Mouse (Mus musculus) spleen, adult 2 months (tissue): ENCODE results near the gene Npr2. TPM values are rescaled to one million over a fixed set of nuclear protein-coding genes. Genes with fewer than 3 reads are reported as not detected.

ENCODE experiments used
- DNase-seq, 2 experiments: peaks; one replicate each; pipeline versions ENCODE4 v3.0.0 to v3.0.0-alpha.2; 2012 to 2021; ENCODE audit warnings: low spot score in 2 of 2, low read depth in 1 of 2
- H3K27ac ChIP-seq: fragments of 200-500 bp; 2 replicates; pipeline ENCODE4 v1.5.1; 2012; ENCODE audit warnings: low read length, inconsistent platforms; ENCODE audit not compliant: insufficient read depth
- H3K27me3 ChIP-seq: fragments of 200-500 bp; 2 replicates; pipeline ENCODE4 v1.6.1; 2012; ENCODE audit warnings: mild to moderate bottlenecking, moderate library complexity, low read length, inconsistent platforms; ENCODE audit not compliant: control insufficient read depth, insufficient read depth
- H3K36me3 ChIP-seq: fragments of 200-500 bp; 2 replicates; pipeline ENCODE4 v1.6.1; 2012; ENCODE audit warnings: mild to moderate bottlenecking, low read length, inconsistent platforms; ENCODE audit not compliant: control insufficient read depth, insufficient read depth
- H3K4me1 ChIP-seq: fragments of 200-500 bp; 2 replicates; pipeline ENCODE4 v1.6.1; 2011; ENCODE audit warnings: inconsistent platforms; ENCODE audit not compliant: control insufficient read depth, insufficient read depth, insufficient read length
- H3K4me3 ChIP-seq: fragments of 200-500 bp; 2 replicates; pipeline ENCODE4 v1.5.1; 2011; ENCODE audit warnings: mild to moderate bottlenecking, inconsistent platforms; ENCODE audit not compliant: insufficient read depth, insufficient read length; ENCODE audit errors: extremely low read depth
- CTCF ChIP-seq: fragments of 200-500 bp; IDR thresholded peaks from 2 replicates; pipeline ENCODE4 v1.5.1; 2011; ENCODE audit warnings: mild to moderate bottlenecking, inconsistent platforms; ENCODE audit not compliant: insufficient read depth, insufficient read length, insufficient replicate concordance; ENCODE audit errors: extremely low read depth
- POLR2A ChIP-seq: fragments of 200-500 bp; IDR thresholded peaks from 2 replicates; pipeline ENCODE4 v1.6.1; 2011; ENCODE audit warnings: low read depth, low read length, inconsistent platforms
- WGBS: fragments of 180-500 bp; shearing (Covaris S2); methylation state at CpG from one replicate; pipeline ENCODE4 v1.1.7; 2018; 5-methylcytosine and 5-hydroxymethylcytosine counted together
- polyA plus RNA-seq: library from polyadenylated mRNA; depleted of rRNA; stranded (reverse); fragments of >200 nt; gene quantifications from 2 replicates; pipeline ENCODE4 v1.2.3, GENCODE M21; 2012; rRNA removed

The Npr2 gene
- polyA plus RNA-seq, 1 experiment, result 13.6 TPM

DNA sequence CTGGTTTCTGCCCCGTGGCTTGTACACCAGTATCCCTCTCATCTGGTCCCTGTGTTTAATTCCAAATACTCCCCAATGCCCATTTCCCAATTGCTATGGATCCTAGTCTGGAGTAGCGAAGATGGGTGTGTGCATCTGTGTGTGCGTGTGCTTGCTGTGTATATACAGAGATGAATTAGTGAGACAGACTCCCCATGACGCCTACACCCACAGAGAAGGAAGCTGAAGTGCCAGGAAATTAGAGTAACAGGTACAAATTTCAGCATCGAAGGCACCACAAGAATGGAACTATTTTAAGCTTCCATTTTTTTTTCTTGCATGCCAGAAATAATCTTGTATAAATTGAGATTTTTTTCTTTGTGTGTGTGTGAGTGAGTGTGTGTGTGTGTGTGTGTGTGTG, 59.3 kb downstream of the Npr2 start:
- no peaks in the 10 kb centered on the region for H3K27me3 ChIP-seq
- H3K36me3 ChIP-seq, result no peaks in the 10 kb centered on the region
- H3K4me3 ChIP-seq, result no peak overlapping the region
- 56% methylated on average over 5 of the region's 5 CpGs for WGBS
- no peak overlapping the region for H3K27ac ChIP-seq
- H3K4me1 ChIP-seq, result no peaks in the 10 kb centered on the region
- no peak for DNase-seq
- no peak for TF ChIP-seq CTCF
- TF ChIP-seq POLR2A, result no peak

DNA sequence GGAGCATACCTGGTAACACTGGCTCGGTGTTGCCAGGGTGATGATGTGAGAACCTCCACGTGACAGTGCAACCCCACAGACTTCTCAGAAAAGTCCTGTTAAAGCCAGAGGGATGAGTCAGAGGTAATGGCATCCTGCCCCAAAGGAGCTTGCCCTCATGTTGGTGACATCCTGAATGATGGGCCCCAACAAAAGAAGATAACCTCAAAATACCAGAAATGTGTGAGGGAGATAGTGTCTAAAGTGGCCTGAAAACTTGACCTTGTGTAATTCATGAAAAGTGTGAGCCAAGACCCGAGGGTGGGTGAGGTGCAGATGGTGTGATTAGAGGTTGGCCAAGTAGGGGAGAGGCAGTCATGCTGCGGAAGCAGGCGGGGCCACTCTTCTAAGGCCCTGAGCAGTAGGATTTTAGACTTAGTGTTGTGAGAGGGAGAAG, 62.1 kb downstream of the Npr2 start:
- Histone ChIP-seq H3K27me3 (no peaks in the 10 kb centered on the region), H3K36me3 (no peaks in the 10 kb centered on the region), H3K4me1 (no peaks in the 10 kb centered on the region), H3K4me3 (no peak overlapping the region), H3K27ac (no peak overlapping the region)
- 60% methylated on average over 5 of the region's 5 CpGs for WGBS
- TF ChIP-seq CTCF (no peak), POLR2A (no peak)
- no peak for DNase-seq

DNA sequence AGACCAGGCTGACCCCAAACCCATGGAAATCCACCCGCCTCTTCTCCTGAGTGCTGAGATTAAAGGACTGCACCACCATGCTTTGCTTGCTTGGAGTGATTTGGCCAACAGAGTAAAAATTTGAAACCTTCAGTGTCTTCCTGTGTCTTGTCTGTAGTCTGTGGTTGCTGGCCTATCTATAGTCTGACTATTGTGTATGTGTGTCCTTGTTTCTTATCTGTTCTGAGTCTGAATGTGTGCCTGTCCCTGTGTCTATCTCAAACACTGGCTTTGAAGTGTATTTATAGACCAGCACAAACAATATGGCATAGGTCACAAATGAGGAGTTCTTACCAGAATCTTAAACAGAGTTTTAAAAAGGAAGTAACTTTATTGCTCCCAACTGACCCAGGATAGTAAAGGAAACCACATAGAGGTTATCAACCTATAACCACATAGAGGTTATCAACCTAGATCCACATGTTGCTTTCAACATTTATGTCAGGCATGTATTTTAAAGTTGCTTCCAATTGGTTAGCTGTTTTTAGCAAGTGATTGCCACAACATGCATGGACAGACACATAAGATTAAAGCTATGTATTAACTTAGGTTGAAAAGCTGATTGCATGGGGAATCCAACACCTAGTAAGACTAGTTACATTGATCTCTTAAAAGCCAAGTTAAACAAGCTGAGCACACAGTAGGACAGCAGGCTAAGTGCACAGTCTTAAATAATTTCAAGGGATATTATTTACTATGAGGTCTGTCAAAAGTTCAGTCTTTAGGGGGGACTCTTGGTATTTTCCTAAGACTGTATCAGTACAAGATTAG, 62.9 kb downstream of the Npr2 start:
- H3K4me1 ChIP-seq, result no peaks in the 10 kb centered on the region
- H3K36me3 ChIP-seq, result no peaks in the 10 kb centered on the region
- no peak for DNase-seq
- no peak overlapping the region for H3K27ac ChIP-seq
- H3K4me3 ChIP-seq, result no peak overlapping the region
- TF ChIP-seq CTCF (no peak), POLR2A (no peak)
- WGBS, result 81% methylated on average over 1 of the region's 1 CpGs
- no peaks in the 10 kb centered on the region for H3K27me3 ChIP-seq

DNA sequence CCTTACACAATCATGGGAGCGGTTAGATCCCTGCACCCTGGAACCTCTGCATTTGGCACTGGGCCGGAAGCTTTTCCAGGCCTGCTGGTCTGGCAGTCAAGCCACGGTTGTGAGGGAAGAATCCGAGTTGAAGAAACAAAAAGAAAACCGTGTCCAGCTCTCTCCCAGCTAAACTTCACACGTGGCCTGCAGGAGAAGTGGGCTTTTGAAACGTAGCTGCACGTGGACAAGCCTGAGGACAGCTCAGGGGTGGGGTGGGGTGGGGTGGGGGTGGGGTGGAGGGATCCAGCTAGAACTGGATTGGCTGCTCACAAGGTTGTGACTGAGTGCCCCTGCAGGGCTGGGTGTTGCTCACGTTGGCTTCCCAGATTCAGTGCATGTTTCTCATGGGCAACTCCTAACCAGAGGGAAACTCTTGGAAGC, 63.5 kb downstream of the Npr2 start:
- DNase-seq, result no peak
- Histone ChIP-seq H3K4me1 (no peaks in the 10 kb centered on the region), H3K4me3 (no peak overlapping the region), H3K27ac (no peak overlapping the region), H3K36me3 (no peaks in the 10 kb centered on the region), H3K27me3 (no peaks in the 10 kb centered on the region)
- 64% methylated on average over 9 of the region's 9 CpGs for WGBS
- TF ChIP-seq POLR2A, result no peak
- TF ChIP-seq CTCF, result no peak

DNA sequence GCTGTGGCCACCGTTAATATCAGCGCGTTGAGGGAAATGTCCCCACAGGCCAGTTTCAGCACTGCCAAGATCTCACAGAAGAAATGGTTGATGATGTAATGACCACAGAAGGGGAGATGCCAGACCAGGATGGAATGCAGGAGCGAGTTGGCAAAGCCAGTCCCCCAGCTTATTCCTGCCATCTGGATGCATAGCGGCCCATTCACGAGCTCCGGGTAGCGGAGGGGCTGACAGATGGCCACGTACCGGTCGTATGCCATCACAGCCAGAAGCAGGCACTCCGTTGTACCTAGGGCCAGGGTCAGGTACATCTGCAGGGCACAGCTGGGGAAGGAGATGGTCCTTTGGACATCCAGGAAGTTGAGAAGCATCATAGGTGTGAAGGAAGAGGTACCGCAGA, 64.8 kb downstream of the Npr2 start:
- no peaks in the 10 kb centered on the region for H3K36me3 ChIP-seq
- no peak overlapping the region for H3K27ac ChIP-seq
- H3K27me3 ChIP-seq, result no peaks in the 10 kb centered on the region
- WGBS, result 94% methylated on average over 13 of the region's 13 CpGs
- no peaks in the 10 kb centered on the region for H3K4me1 ChIP-seq
- TF ChIP-seq POLR2A, result no peak
- no peak for TF ChIP-seq CTCF
- no peak overlapping the region for H3K4me3 ChIP-seq
- no peak for DNase-seq

DNA sequence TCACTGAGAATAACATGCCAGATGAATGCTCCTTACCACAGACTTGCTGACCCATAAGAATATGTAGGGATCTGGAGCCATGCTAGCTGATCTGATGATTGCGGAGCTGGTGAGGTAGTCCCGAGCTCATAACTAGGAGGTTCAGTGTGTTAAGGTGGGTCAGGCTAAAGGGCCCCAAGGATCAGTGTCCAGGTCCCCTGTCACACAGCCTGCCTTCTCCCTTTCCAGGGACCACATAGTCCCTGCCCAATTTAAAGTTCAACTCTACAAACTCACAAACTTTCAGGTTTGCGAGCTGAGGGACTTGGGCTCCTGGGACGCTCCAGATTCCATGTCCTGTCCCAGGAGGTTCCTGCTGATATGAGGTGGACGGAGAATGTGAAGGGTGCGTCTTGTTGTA, 69.0 kb downstream of the Npr2 start, which contains the start of gene Olfr70:
Gene Olfr70 (minus strand): TSS at position 101 of the 400 bp plus-strand sequence.
- no peak within 1 kb of the TSS for H3K4me3 ChIP-seq
- TF ChIP-seq CTCF (no peak), POLR2A (no peak)
- 92% methylated on average over 6 of the region's 6 CpGs for WGBS
- H3K4me1 ChIP-seq, result no peaks in the 10 kb centered on the region
- H3K27ac ChIP-seq, result no peak within 1 kb of the TSS
- H3K27me3 ChIP-seq, result no peaks in the 10 kb centered on the region
- no peaks in the 10 kb centered on the region for H3K36me3 ChIP-seq
- no peak for DNase-seq

Other genes starting within 250 kb of the Npr2 start
- gene Rusc2, start 250.0 kb upstream of the Npr2 start, polyA plus RNA-seq, result 7.4 and 8.5 TPM in 2 replicates
- gene Fam166b, start 202.8 kb upstream of the Npr2 start, polyA plus RNA-seq, result not detected in 2 replicates
- 49.6 and 64.5 TPM in 2 replicates for gene Tesk1, start 190.0 kb upstream of the Npr2 start, polyA plus RNA-seq
- 109 and 140 TPM in 2 replicates for gene Cd72, start 177.3 kb upstream of the Npr2 start, polyA plus RNA-seq
- gene Sit1, start 148.2 kb upstream of the Npr2 start, polyA plus RNA-seq, result 15.3 and 17.1 TPM in 2 replicates
- 85.4 and 191 TPM in 2 replicates for gene Ccdc107, start 139.0 kb upstream of the Npr2 start, polyA plus RNA-seq
- gene Arhgef39, start 132.2 kb upstream of the Npr2 start, polyA plus RNA-seq, result 12.7 and 16.8 TPM in 2 replicates
- gene Car9, start 125.0 kb upstream of the Npr2 start, polyA plus RNA-seq, result 2.0 TPM in 2 replicates
- gene Tpm2, start 108.2 kb upstream of the Npr2 start, polyA plus RNA-seq, result 11.8 and 13.8 TPM in 2 replicates
- 48.8 and 54.0 TPM in 2 replicates for gene Creb3, start 69.6 kb upstream of the Npr2 start, polyA plus RNA-seq
- 163 and 208 TPM in 2 replicates for gene Tln1, start 69.2 kb upstream of the Npr2 start, polyA plus RNA-seq
- 42.4 and 44.3 TPM in 2 replicates for gene Rgp1, start 53.2 kb upstream of the Npr2 start, polyA plus RNA-seq
- gene Gba2, start 53.1 kb upstream of the Npr2 start, polyA plus RNA-seq, result 28.8 and 34.2 TPM in 2 replicates
- 0.23 and 0.26 TPM in 2 replicates for gene Msmp, start 47.4 kb upstream of the Npr2 start, polyA plus RNA-seq
- gene Spag8, start 21.7 kb downstream of the Npr2 start, polyA plus RNA-seq, result 0.55 and 0.57 TPM in 2 replicates
- 23.2 and 26.6 TPM in 2 replicates for gene Hint2, start 24.5 kb downstream of the Npr2 start, polyA plus RNA-seq
- 3.8 and 4.5 TPM in 2 replicates for gene Tmem8b, start 37.0 kb downstream of the Npr2 start, polyA plus RNA-seq
- gene Fam221b, start 37.2 kb downstream of the Npr2 start, polyA plus RNA-seq, result not detected in 2 replicates
- not detected in 2 replicates for gene Olfr70, start 68.9 kb downstream of the Npr2 start, polyA plus RNA-seq
- gene Olfr71, start 78.3 kb downstream of the Npr2 start, polyA plus RNA-seq, result not detected in 2 replicates
- 0.69 and 0.79 TPM in 2 replicates for gene Hrct1, start 95.3 kb downstream of the Npr2 start, polyA plus RNA-seq
- 0.12 and 0.15 TPM in 2 replicates for gene Spaar, start 98.1 kb downstream of the Npr2 start, polyA plus RNA-seq
- not detected in 2 replicates for gene Olfr159, start 139.1 kb downstream of the Npr2 start, polyA plus RNA-seq
- gene Olfr156, start 192.0 kb downstream of the Npr2 start, polyA plus RNA-seq, result not detected in 2 replicates
- gene Olfr157, start 208.3 kb downstream of the Npr2 start, polyA plus RNA-seq, result not detected in 2 replicates
- gene Olfr155, start 219.6 kb downstream of the Npr2 start, polyA plus RNA-seq, result not detected in 2 replicates
- gene Reck, start 243.6 kb downstream of the Npr2 start, polyA plus RNA-seq, result 5.2 and 7.2 TPM in 2 replicates